Mouse (Mus musculus) liver, adult 2 months (tissue): Measurements from ENCODE around the gene Chst5. TPM values are rescaled to one million over a fixed set of nuclear protein-coding genes. Genes with fewer than 3 reads are reported as not detected.

ENCODE experiments used
- DNase-seq: peaks from one replicate; pipeline ENCODE4 v3.0.0-alpha.2; 2011; ENCODE audit warnings: low read depth, low spot score; ENCODE audit errors: extremely low read depth
- H3K27ac ChIP-seq: fragments of 200-500 bp; replicated peaks from 2 replicates; pipeline ENCODE4 v1.5.1; 2012; ENCODE audit warnings: low read depth, mild to moderate bottlenecking, control low read depth, inconsistent platforms, low read length; ENCODE audit not compliant: insufficient read depth
- H3K27me3 ChIP-seq: fragments of 200-500 bp; 2 replicates; pipeline ENCODE4 v1.6.1; 2012; ENCODE audit warnings: mild to moderate bottlenecking, moderate library complexity, low read length, inconsistent platforms; ENCODE audit not compliant: control insufficient read depth, insufficient read depth
- H3K36me3 ChIP-seq: fragments of 200-500 bp; 2 replicates; pipeline ENCODE4 v1.6.1; 2012; ENCODE audit warnings: low read length, inconsistent platforms; ENCODE audit not compliant: control insufficient read depth, insufficient read depth
- H3K4me1 ChIP-seq: fragments of 200-500 bp; 2 replicates; pipeline ENCODE4 v1.6.1; 2011; ENCODE audit warnings: low read length; ENCODE audit not compliant: control insufficient read depth, insufficient read depth
- H3K4me3 ChIP-seq: fragments of 200-500 bp; 2 replicates; pipeline ENCODE4 v1.5.1; 2011; ENCODE audit warnings: low read depth, mild to moderate bottlenecking, control low read depth, low read length, moderate library complexity; ENCODE audit not compliant: insufficient read depth
- H3K79me2 ChIP-seq: fragments of 200-500 bp; 2 replicates; pipeline ENCODE4 v1.6.1; 2012; ENCODE audit warnings: inconsistent platforms, mild to moderate bottlenecking, low read length, moderate library complexity; ENCODE audit not compliant: control insufficient read depth, insufficient read depth
- H3K9ac ChIP-seq: fragments of 200-500 bp; 2 replicates; pipeline ENCODE4 v1.6.1; 2012; ENCODE audit warnings: low read depth, mild to moderate bottlenecking, control low read depth, inconsistent platforms, low read length
- CTCF ChIP-seq: fragments of 200-500 bp; IDR thresholded peaks from 2 replicates; pipeline ENCODE4 v1.5.1; 2011; ENCODE audit warnings: low read depth, low read length, control low read depth
- POLR2A ChIP-seq: fragments of 200-500 bp; IDR thresholded peaks from 2 replicates; pipeline ENCODE4 v1.6.1; 2011; ENCODE audit warnings: low read length, control low read depth; ENCODE audit not compliant: insufficient read depth; ENCODE audit errors: extremely low read depth
- WGBS: fragments of 180-500 bp; shearing (Covaris S2); methylation state at CpG from one replicate; pipeline ENCODE4 v1.1.7; 2018; 5-methylcytosine and 5-hydroxymethylcytosine counted together
- polyA plus RNA-seq: library from polyadenylated mRNA; depleted of rRNA; stranded (reverse); fragments of >200 nt; gene quantifications from 2 replicates; pipeline ENCODE4 v1.2.3, GENCODE M21; 2012
- total RNA-seq: library from RNA; depleted of rRNA; stranded (reverse); fragments of >200 nt; gene quantifications from 2 replicates; pipeline ENCODE4 v1.2.3, GENCODE M21; 2014

The Chst5 gene
- total and polyA plus RNA-seq, 2 experiments, result not detected

DNA sequence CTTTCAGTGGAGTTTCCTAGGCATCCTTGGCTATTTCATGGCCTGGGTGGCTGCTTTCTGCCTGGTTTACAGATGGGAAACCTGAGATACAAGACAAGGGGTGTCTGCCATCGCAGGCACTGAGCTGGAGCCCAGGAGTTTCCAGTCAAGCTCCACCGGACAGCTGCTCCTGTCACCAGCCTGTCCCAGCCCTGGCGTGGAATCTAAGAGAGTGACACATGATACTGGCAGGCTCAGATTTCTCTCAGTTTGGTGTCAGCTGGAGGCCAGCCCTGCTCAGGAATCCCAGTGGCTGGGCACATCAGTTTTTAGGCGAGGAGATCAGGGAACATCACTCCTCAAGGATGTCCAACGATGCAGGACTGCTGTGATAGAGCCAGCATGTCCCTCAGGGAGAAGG lies 8.2 kb downstream of the Chst5 start:
- Histone ChIP-seq H3K79me2 (no peaks in the 10 kb centered on the region), H3K27ac (no peak overlapping the region), H3K36me3 (no peaks in the 10 kb centered on the region), H3K4me1 (no peaks in the 10 kb centered on the region), H3K4me3 (no peak overlapping the region), H3K9ac (no peak overlapping the region), H3K27me3 (no peaks in the 10 kb centered on the region; the same call in 1 of the 2 replicates)
- no peak for TF ChIP-seq POLR2A
- no peak for TF ChIP-seq CTCF
- WGBS, result 41% methylated on average over 5 of the region's 5 CpGs
- no peak for DNase-seq

DNA sequence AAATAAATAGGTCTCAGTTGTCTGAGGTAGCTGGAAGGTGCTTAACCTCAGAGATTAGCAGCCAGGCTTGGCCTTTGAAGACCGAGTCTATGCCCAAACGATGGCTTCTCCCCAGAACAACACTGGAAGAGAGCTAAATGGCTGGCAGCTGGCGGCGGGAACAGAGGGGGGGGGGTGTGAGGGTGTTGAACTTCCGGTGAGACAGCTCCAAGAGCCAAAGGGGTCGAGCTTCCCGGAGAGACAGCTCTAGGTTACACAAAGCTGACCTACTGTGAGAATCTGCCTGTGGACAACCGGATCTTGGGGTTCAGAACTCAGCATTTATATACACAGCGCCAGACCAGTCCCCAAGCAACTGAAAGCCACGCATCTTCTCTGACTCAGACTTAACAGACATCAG lies 11.7 kb downstream of the Chst5 start:
- 57% methylated on average over 10 of the region's 10 CpGs for WGBS

GRCm38 (mm10) chr8:111894955-111895354 lies 15.3 kb downstream of the Chst5 start:
- Histone ChIP-seq H3K36me3 (no peaks in the 10 kb centered on the region), H3K27ac (no peak overlapping the region), H3K9ac (no peak overlapping the region), H3K79me2 (no peaks in the 10 kb centered on the region), H3K4me1 (no peaks in the 10 kb centered on the region), H3K27me3 (peaks cover 8% of the 10 kb centered on the region), H3K4me3 (no peak overlapping the region)
- 88% methylated on average over 7 of the region's 7 CpGs for WGBS
- DNase-seq, result no peak
- TF ChIP-seq CTCF, result peak; percentile 23; the same call in 1 of the 2 replicates
- TF ChIP-seq POLR2A, result no peak

More for the DNA sequence above, 11.7 kb downstream of the Chst5 start:
- no peak overlapping the region for H3K4me3 ChIP-seq
- no peaks in the 10 kb centered on the region for H3K36me3 ChIP-seq
- H3K4me1 ChIP-seq, result no peaks in the 10 kb centered on the region
- no peak overlapping the region for H3K27ac ChIP-seq
- no peak overlapping the region for H3K9ac ChIP-seq
- TF ChIP-seq CTCF (no peak), POLR2A (no peak)
- H3K27me3 ChIP-seq, result no peaks in the 10 kb centered on the region; the same call in 1 of the 2 replicates
- H3K79me2 ChIP-seq, result no peaks in the 10 kb centered on the region
- DNase-seq, result no peak

DNA sequence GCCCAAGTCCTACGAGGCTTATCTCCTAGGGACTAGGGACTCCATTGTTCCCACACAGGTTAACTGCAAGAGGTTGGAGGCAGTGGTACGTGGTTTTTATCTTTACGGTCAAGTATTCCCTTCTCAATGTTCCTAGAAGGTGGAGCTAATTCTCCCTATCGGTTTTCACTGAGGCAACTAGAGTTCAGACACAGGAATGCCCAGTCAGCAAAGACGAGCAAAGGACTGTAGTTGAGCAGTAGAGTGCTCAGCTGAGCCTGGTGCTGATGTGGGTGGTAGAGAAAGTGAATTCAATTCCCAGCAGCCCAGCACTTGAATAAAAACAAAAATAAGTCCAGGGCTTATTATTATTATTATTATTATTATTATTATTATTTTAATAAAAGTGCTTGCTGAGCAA lies 17.6 kb downstream of the Chst5 start:
- Histone ChIP-seq H3K4me3 (no peak overlapping the region), H3K27me3 (peaks cover 10% of the 10 kb centered on the region), H3K36me3 (no peaks in the 10 kb centered on the region), H3K4me1 (no peaks in the 10 kb centered on the region), H3K9ac (no peak overlapping the region), H3K27ac (no peak overlapping the region), H3K79me2 (no peaks in the 10 kb centered on the region)
- no peak for DNase-seq
- TF ChIP-seq POLR2A (no peak), CTCF (no peak)
- WGBS, result 35% methylated on average over 5 of the region's 5 CpGs

GRCm38 (mm10) chr8:111891983-111892382 lies 18.3 kb downstream of the Chst5 start:
- no peaks in the 10 kb centered on the region for H3K36me3 ChIP-seq
- no peaks in the 10 kb centered on the region for H3K4me1 ChIP-seq
- H3K79me2 ChIP-seq, result no peaks in the 10 kb centered on the region
- H3K27me3 ChIP-seq, result peaks cover 10% of the 10 kb centered on the region
- 25% methylated on average over 8 of the region's 8 CpGs for WGBS
- H3K27ac ChIP-seq, result no peak overlapping the region
- no peak for DNase-seq
- H3K9ac ChIP-seq, result no peak overlapping the region
- TF ChIP-seq CTCF (no peak), POLR2A (no peak)
- no peak overlapping the region for H3K4me3 ChIP-seq

DNA sequence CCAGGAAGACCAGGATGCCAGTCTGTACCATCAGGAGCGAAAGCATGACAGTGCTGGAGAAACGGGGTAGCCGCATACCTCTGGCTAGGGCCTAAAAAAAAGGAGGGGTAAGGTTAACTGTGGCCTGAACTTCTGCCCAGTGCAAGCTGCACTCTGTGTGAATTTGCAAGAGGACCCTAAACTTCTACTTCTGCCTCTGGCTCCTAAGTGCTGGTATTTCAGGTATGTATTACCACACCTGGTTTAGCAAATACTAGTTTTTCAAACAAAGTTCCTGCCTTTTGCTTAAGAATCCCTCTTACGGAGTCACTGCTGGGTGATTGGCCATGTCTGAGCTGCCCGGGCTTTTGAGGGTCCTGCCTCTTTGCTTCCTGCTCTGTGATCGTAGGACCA lies 19.3 kb downstream of the Chst5 start:
- peaks cover 10% of the 10 kb centered on the region for H3K27me3 ChIP-seq
- TF ChIP-seq POLR2A (no peak), CTCF (no peak)

More for the DNA sequence above, 19.3 kb downstream of the Chst5 start:
- H3K36me3 ChIP-seq, result no peaks in the 10 kb centered on the region
- H3K9ac ChIP-seq, result no peak overlapping the region
- no peaks in the 10 kb centered on the region for H3K79me2 ChIP-seq
- WGBS, result 58% methylated on average over 6 of the region's 6 CpGs
- no peak for DNase-seq
- H3K27ac ChIP-seq, result no peak overlapping the region
- H3K4me3 ChIP-seq, result no peak overlapping the region
- no peaks in the 10 kb centered on the region for H3K4me1 ChIP-seq
